Mouse (Mus musculus) G1E (cell line): ENCODE measurements around the gene Rab10. TPM values are rescaled to one million over a fixed set of nuclear protein-coding genes. Genes with fewer than 3 reads are reported as not detected.

Experiments
- ATAC-seq: 2 replicates; pipeline ENCODE4 v1.8.0; 2016; ENCODE audit warnings: mild to moderate bottlenecking; ENCODE audit not compliant: insufficient number of reproducible peaks, poor library complexity, low FRiP score, severe bottlenecking; ENCODE audit errors: extremely low read depth
- DNase-seq: peaks from one replicate; pipeline ENCODE4 v3.0.0; 2012; ENCODE audit warnings: low spot score
- H3K27me3 ChIP-seq: 2 replicates; pipeline ENCODE4 v1.6.1; 2012; ENCODE audit warnings: mild to moderate bottlenecking, low read length, inconsistent platforms; ENCODE audit not compliant: insufficient read depth
- H3K36me3 ChIP-seq: replicated peaks from 2 replicates; pipeline ENCODE3; 2012; ENCODE audit warnings: mild to moderate bottlenecking, inconsistent platforms
- H3K4me1 ChIP-seq: 2 replicates; pipeline ENCODE4 v1.6.1; 2012; ENCODE audit warnings: low read depth, low read length, inconsistent platforms, mixed read lengths; ENCODE audit not compliant: insufficient read depth
- H3K4me3 ChIP-seq: 2 replicates; pipeline ENCODE4 v1.5.1; 2012; ENCODE audit warnings: low read depth, mild to moderate bottlenecking, inconsistent platforms, low read length, moderate library complexity, mixed read lengths
- H3K9me3 ChIP-seq: replicated peaks from 2 replicates; pipeline ENCODE4 v1.6.1; 2012; ENCODE audit warnings: inconsistent platforms
- CTCF ChIP-seq: IDR thresholded peaks from 2 replicates; pipeline ENCODE4 v1.5.1; 2012; ENCODE audit warnings: low read depth, low read length, inconsistent platforms, mixed read lengths
- GATA1 ChIP-seq: IDR thresholded peaks from 2 replicates; pipeline ENCODE4 v1.6.1; 2012; ENCODE audit warnings: borderline replicate concordance, low read length, inconsistent platforms, mixed read lengths
- GATA2 ChIP-seq: IDR thresholded peaks from 2 replicates; pipeline ENCODE4 v1.6.1; 2012; ENCODE audit warnings: low read depth, low read length, inconsistent platforms, borderline replicate concordance
- POLR2AphosphoS5 ChIP-seq: IDR thresholded peaks from 2 replicates; pipeline ENCODE4 v1.6.1; 2012; ENCODE audit warnings: low read depth, low read length, inconsistent platforms; ENCODE audit not compliant: insufficient replicate concordance
- TAL1 ChIP-seq: conservative IDR thresholded peaks from 2 replicates; pipeline ENCODE4 v1.6.1; 2012; ENCODE audit warnings: low read depth, low read length, inconsistent platforms, mixed read lengths
- polyA plus RNA-seq: library from polyadenylated mRNA; stranded (reverse); fragments of >175 nt; gene quantifications from 2 replicates; pipeline ENCODE4 v1.2.3, GENCODE M21; 2012
- total RNA-seq, 2 experiments: library from RNA; stranded (forward) in 1 of 2; stranded (reverse) in 1 of 2; fragments of 200-1000 nt in 1 of 2; fragments of >200 nt in 1 of 2; fragmentation: Nextera tagmentation in 1 of 2; gene quantifications; 2 replicates each; pipeline ENCODE4 v1.2.3; 2014 to 2017

Rab10 gene
- total and polyA plus RNA-seq, 3 experiments: 50.0 to 156 (median 131) TPM

DNA sequence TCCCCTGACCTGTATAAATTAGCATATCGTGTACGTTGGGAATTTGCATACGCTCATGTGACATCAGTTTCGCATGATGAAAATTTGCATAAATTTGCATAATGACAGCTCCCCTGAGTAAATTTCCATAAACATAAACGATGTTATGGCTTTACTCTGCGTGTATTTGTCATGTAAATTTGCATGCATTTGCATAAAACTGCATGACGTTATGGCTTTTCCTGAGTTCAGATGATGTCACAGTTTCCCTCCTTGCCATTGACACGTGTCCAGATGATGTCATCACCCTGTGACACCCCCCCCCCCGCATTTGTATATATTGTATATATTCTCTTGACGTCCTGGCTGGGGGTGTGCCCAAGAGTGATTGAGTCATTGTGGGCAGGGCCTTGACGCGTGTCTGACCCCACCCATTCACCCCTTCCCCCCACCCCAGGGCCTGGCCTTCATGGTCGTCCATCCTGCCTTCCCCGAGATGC lies 73.6 kb downstream of the Rab10 start:
- Histone ChIP-seq H3K36me3 (peaks cover 46% of the 10 kb centered on the region), H3K4me1 (peaks cover 33% of the 10 kb centered on the region), H3K27me3 (no peaks in the 10 kb centered on the region), H3K4me3 (peak overlapping the region; percentile 83), H3K9me3 (peaks cover 41% of the 10 kb centered on the region)
- peak; percentile 19 for ATAC-seq
- DNase-seq: no peak
- TF ChIP-seq TAL1: no peak
- TF ChIP-seq CTCF: no peak
- no peak for TF ChIP-seq GATA2
- TF ChIP-seq POLR2AphosphoS5: no peak
- TF ChIP-seq GATA1: no peak

DNA sequence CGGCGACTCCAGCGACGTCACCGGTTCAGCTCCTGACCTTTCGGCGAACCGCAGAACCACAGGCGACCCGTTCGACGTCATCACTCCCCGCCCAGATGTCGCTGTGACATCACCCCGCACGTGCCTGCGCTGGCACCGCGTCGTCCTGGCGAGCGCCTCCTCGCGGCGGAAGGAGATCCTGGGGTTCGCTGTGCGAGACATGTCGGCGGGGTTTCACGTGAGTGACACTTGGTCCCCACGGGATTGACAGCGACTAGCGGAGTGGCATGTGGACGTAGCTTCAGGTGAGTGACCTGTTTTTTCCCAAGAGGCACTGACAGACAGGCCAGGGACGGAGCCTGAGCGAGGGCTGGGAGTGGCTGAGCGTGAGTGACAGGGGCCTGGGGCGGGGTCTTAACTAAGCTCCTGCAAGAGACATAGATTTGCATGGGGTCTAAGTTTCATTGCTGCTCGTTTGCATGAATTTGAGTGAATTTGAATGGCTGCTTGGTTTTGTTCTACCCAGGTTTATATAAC lies 74.1 kb downstream of the Rab10 start:
- peaks cover 41% of the 10 kb centered on the region for H3K9me3 ChIP-seq
- H3K27me3 ChIP-seq: no peaks in the 10 kb centered on the region
- TF ChIP-seq CTCF (peak; percentile 56), POLR2AphosphoS5 (no peak)
- H3K4me1 ChIP-seq: peaks cover 33% of the 10 kb centered on the region
- peak; percentile 38 for ATAC-seq
- peak; percentile 59 for DNase-seq
- H3K4me3 ChIP-seq: peak overlapping the region; percentile 83
- peaks cover 44% of the 10 kb centered on the region for H3K36me3 ChIP-seq

DNA sequence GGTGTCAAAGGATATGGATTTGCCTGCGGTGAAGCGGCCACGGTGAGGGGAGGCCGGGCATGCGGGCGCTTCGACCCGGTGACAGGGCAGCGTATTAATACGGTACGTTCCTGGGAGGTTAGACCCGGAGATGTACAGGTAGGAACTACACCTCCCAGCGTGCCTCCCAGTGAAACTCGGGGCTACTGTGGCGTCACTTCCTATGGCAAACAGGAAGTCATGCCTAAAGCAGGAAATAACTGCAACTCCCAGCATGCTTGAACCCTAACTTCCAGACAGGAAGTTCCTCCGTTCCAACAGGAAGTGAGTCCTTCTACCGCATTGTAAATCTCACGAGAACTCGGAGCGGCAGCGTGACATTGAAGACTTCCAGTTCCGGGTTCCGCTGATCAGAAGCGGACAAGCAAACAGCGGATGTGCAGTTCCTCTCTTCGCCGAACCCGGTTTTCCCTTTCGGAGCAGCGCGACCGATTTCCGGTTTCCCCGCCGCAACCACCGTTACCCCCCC lies 74.6 kb downstream of the Rab10 start:
- DNase-seq: peak; percentile 92
- TF ChIP-seq POLR2AphosphoS5 (0 out of 2 replicates have a peak, but pooled peaks have one; percentile 12), GATA2 (no peak), GATA1 (no peak), TAL1 (no peak), CTCF (no peak)
- H3K27me3 ChIP-seq: no peaks in the 10 kb centered on the region
- peaks cover 39% of the 10 kb centered on the region for H3K9me3 ChIP-seq
- peak overlapping the region; percentile 83 for H3K4me3 ChIP-seq
- peaks cover 39% of the 10 kb centered on the region for H3K36me3 ChIP-seq
- peak; percentile 92 for ATAC-seq
- peaks cover 30% of the 10 kb centered on the region for H3K4me1 ChIP-seq

DNA sequence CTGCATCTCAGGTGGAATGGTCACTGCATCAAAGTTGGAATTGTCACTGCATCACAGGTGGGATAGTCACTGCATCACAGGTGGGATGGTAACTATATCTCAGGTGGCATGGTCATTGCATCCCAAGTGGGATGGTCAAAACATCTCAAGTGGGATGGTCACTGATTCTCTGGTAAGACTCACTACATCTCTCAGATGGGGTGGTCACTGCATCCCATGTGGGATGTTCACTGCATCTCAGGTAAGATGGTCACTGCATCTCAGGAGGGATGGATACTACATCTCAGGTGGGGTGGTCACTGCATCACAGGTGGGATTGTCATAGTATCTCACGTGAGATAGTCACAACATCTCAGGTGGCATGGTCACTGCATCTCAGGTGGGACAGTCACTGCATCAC lies 75.7 kb downstream of the Rab10 start:
- DNase-seq (no peak), ATAC-seq (no peak)
- Histone ChIP-seq H3K9me3 (peaks cover 27% of the 10 kb centered on the region), H3K27me3 (no peaks in the 10 kb centered on the region), H3K4me3 (no peak overlapping the region), H3K36me3 (peaks cover 27% of the 10 kb centered on the region), H3K4me1 (peaks cover 28% of the 10 kb centered on the region)
- TF ChIP-seq CTCF (no peak), GATA1 (no peak), TAL1 (no peak), POLR2AphosphoS5 (no peak), GATA2 (no peak)

DNA sequence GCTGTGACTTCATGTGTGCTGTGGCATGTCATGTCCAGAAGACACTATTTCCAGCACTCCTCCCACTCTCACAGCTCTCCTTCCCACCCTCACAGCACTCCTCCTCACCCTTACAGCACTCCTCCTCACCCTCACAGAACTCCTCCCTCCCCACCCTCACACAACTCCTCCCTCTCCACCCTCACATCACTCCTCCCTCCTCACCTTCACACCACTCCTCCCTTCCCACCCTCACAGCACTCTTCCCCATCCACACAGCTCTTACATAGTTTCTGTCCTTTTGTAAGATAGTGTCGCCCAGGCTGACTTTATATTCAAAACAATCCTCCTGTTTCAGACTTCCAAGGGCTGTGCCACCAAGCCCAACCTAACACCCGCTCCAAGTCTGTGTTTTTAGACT lies 86.4 kb downstream of the Rab10 start:
- Histone ChIP-seq H3K4me1 (no peaks in the 10 kb centered on the region), H3K36me3 (no peaks in the 10 kb centered on the region), H3K9me3 (no peaks in the 10 kb centered on the region), H3K27me3 (no peaks in the 10 kb centered on the region), H3K4me3 (no peak overlapping the region)
- TF ChIP-seq POLR2AphosphoS5 (no peak), CTCF (no peak), TAL1 (no peak), GATA1 (no peak), GATA2 (no peak)
- no peak for ATAC-seq
- DNase-seq: no peak

DNA sequence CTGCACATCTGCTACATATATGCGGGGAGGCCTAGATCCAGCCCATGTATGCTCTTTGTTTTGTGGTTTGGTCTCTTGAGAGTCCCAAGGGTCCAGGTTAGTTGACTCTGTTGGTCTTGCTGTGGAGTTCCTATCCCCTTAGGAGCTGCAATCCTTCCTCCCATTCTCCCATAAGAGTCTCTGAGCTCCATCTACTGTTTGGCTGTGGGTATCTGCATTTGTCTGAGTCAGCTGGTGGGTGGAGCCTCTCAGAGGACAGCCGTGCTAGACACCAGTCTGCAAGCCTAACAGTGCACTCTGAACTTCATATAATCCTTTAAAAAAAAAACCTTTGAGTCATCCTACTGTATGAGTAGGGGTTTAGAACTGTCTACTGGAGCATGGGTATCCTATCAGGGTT lies 99.6 kb downstream of the Rab10 start:
- DNase-seq (no peak), ATAC-seq (no peak)
- TF ChIP-seq GATA2 (no peak), POLR2AphosphoS5 (no peak), CTCF (no peak), TAL1 (no peak), GATA1 (no peak)
- Histone ChIP-seq H3K4me1 (no peaks in the 10 kb centered on the region), H3K27me3 (no peaks in the 10 kb centered on the region), H3K4me3 (no peak overlapping the region), H3K9me3 (no peaks in the 10 kb centered on the region), H3K36me3 (no peaks in the 10 kb centered on the region)
